Mouse (Mus musculus): ENCODE measurements around the gene Tgfbi.

Tgfbi gene

GRCm38 (mm10) chr13:56641746-56642145, 32.4 kb downstream of the Tgfbi start:
- peak; percentile 39 to 55 for DNase-seq

GRCm38 (mm10) chr13:56644031-56644430, 34.7 kb downstream of the Tgfbi start:
- no peak for DNase-seq

- no peak for DNase-seq
Observed at GRCm38 (mm10) chr13:56645744-56646143, 36.4 kb downstream of the Tgfbi start.

- DNase-seq = peak; percentile 77 to 84
Observed at GRCm38 (mm10) chr13:56647597-56648405, 38.5 kb downstream of the Tgfbi start.

GRCm38 (mm10) chr13:56650020-56650419, 40.7 kb downstream of the Tgfbi start:
- DNase-seq = no peak

GRCm38 (mm10) chr13:56652381-56652780, 43.1 kb downstream of the Tgfbi start:
- peak; percentile 59 to 70 for DNase-seq

- peak in 1 of 2 experiments; percentile 26 for DNase-seq
Observed at GRCm38 (mm10) chr13:56654176-56654575, 44.9 kb downstream of the Tgfbi start.

- peak; percentile 92 to 93 for DNase-seq
Observed at GRCm38 (mm10) chr13:56657946-56658512, 48.7 kb downstream of the Tgfbi start.

- DNase-seq = peak in 1 of 2 experiments; percentile 54
Observed at GRCm38 (mm10) chr13:56658931-56659330, 49.6 kb downstream of the Tgfbi start.

- DNase-seq = peak in 1 of 2 experiments; percentile 46
Observed at GRCm38 (mm10) chr13:56661914-56662621, 52.7 kb downstream of the Tgfbi start.

- no peak for DNase-seq
Observed at GRCm38 (mm10) chr13:56664256-56665170, 55.2 kb downstream of the Tgfbi start.

GRCm38 (mm10) chr13:56671206-56671605, 61.9 kb downstream of the Tgfbi start:
- peak; percentile 66 to 74 for DNase-seq

GRCm38 (mm10) chr13:56677731-56678130, 68.4 kb downstream of the Tgfbi start:
- no peak for DNase-seq

GRCm38 (mm10) chr13:56678188-56678787, 69.0 kb downstream of the Tgfbi start:
- DNase-seq = peak; percentile 62 to 71

- peak; percentile 21 to 52 for DNase-seq
Observed at GRCm38 (mm10) chr13:56678826-56679504, 69.6 kb downstream of the Tgfbi start.

GRCm38 (mm10) chr13:56681924-56682323, 72.6 kb downstream of the Tgfbi start:
- DNase-seq = no peak

- peak; percentile 49 to 62 for DNase-seq
Observed at GRCm38 (mm10) chr13:56682326-56682725, 73.0 kb downstream of the Tgfbi start.

- no peak for DNase-seq
Observed at GRCm38 (mm10) chr13:56683306-56683705, 74.0 kb downstream of the Tgfbi start.

Measured in kidney, postnatal 4 days (tissue).